Mouse (Mus musculus) kidney, adult 9 months (tissue): ENCODE results near the gene Krt33b.
A peak's percentile ranks its signal among the peaks of the same experiment; 100 is the strongest.

ENCODE experiments used
- DNase-seq: peaks from one replicate; pipeline ENCODE4 v3.0.0; 2022

Krt33b gene

GRCm38 (mm10) chr11:100029768-100030167 lies at the start of gene Krt33b:
Gene Krt33b, minus strand, starts transcription at chr11:100029868.
- DNase-seq: no peak

- no peak for DNase-seq
These were observed 44.2 kb upstream of the Krt33b start for GRCm38 (mm10) chr11:100073873-100074272.

- no peak for DNase-seq
These were observed 37.8 kb upstream of the Krt33b start for GRCm38 (mm10) chr11:100067293-100068036.

- no peak for DNase-seq
These were observed 36.8 kb upstream of the Krt33b start for GRCm38 (mm10) chr11:100066236-100067010.

- DNase-seq: peak; percentile 5
These were observed 29.2 kb upstream of the Krt33b start for GRCm38 (mm10) chr11:100058875-100059274.

- DNase-seq: no peak
These were observed 26.3 kb upstream of the Krt33b start for GRCm38 (mm10) chr11:100055686-100056655.

GRCm38 (mm10) chr11:100050451-100050850 lies 20.8 kb upstream of the Krt33b start, which contains the start of gene Krt31:
Gene Krt31, minus strand, starts transcription at chr11:100050551.
- no peak for DNase-seq

GRCm38 (mm10) chr11:100047193-100047592 lies 17.5 kb upstream of the Krt33b start:
- DNase-seq: no peak

GRCm38 (mm10) chr11:100046303-100046866 lies 16.7 kb upstream of the Krt33b start:
- DNase-seq: no peak

- no peak for DNase-seq
These were observed 11.8 kb upstream of the Krt33b start, which contains the start of gene Krt34 for GRCm38 (mm10) chr11:100041454-100041853. Gene Krt34, minus strand, starts transcription at chr11:100041554.

GRCm38 (mm10) chr11:100021438-100021837 lies 8.2 kb downstream of the Krt33b start:
- DNase-seq: no peak

GRCm38 (mm10) chr11:100019466-100019865 lies 10.2 kb downstream of the Krt33b start:
- no peak for DNase-seq

GRCm38 (mm10) chr11:100016112-100016511 lies 13.6 kb downstream of the Krt33b start, which contains the start of gene Krt33a:
Gene Krt33a, minus strand, starts transcription at chr11:100016212.
- DNase-seq: no peak

GRCm38 (mm10) chr11:100013691-100014171 lies 15.9 kb downstream of the Krt33b start:
- DNase-seq: no peak

- no peak for DNase-seq
These were observed 19.0 kb downstream of the Krt33b start for GRCm38 (mm10) chr11:100010682-100011081.

- no peak for DNase-seq
These were observed 21.3 kb downstream of the Krt33b start for GRCm38 (mm10) chr11:100008336-100008735.

GRCm38 (mm10) chr11:100006624-100007023 lies 23.0 kb downstream of the Krt33b start:
- peak; percentile 5 for DNase-seq

GRCm38 (mm10) chr11:100005905-100006304 lies 23.8 kb downstream of the Krt33b start:
- no peak for DNase-seq

- peak; percentile 55 for DNase-seq
These were observed 24.8 kb downstream of the Krt33b start for GRCm38 (mm10) chr11:100004846-100005245.

GRCm38 (mm10) chr11:99999091-99999490 lies 30.6 kb downstream of the Krt33b start:
- no peak for DNase-seq

GRCm38 (mm10) chr11:99994384-99994661 lies 35.3 kb downstream of the Krt33b start:
- DNase-seq: no peak
